Mouse (Mus musculus): Measurements from ENCODE around the gene Hlf.

DNA sequence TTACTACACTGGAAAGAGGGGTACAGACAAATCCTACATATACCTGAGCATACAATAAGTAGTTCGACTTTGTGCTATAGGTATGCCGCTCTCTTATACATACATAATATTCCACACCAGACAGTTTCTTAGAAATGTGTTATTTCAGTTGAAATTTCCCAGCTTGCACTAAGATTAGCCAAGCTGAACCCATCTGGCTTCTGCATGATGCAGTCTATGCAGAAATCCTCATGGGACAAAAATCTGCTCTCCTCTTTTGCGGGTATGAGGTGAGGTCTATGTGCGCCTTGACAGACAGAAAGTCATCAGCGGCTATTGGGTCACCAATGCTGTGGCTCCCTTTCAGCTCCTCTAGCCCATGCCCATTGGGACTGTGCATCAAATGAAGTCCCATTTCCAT lies 30.2 kb downstream of the Hlf start:
- TF ChIP-seq CTCF (IDR thresholded peaks at IDR 0.05; ENCODE audit: extremely low read depth, insufficient read depth, low read length) (no peak), POLR2A (IDR thresholded peaks at IDR 0.05; ENCODE audit: extremely low read depth, insufficient read depth, low read length) (no peak)
